Mouse (Mus musculus): Measurements from ENCODE around the gene Gm42906. TPM values are rescaled to one million over a fixed set of nuclear protein-coding genes. Genes with fewer than 3 reads are reported as not detected.
A peak's percentile ranks its signal among the peaks of the same experiment; 100 is the strongest.

Gm42906 gene
- polyA plus RNA-seq, 1 experiment, result not detected

GRCm38 (mm10) chr5:151251656-151252055, 176.3 kb downstream of the Gm42906 start:
- 89% methylated on average over 8 of the region's 8 CpGs for WGBS
- H3K36me3 ChIP-seq (ENCODE audit: control insufficient read depth, insufficient read depth, low read length), result no peaks in the 10 kb centered on the region
- H3K27me3 ChIP-seq (replicated peaks; ENCODE audit: control insufficient read depth, insufficient read depth, low read length), result no peaks in the 10 kb centered on the region
- DNase-seq, result no peak
- no peaks in the 10 kb centered on the region for H3K4me1 ChIP-seq (ENCODE audit: control insufficient read depth, insufficient read depth, low read length)
- H3K27ac ChIP-seq (ENCODE audit: insufficient read depth, low read depth, low read length), result no peak overlapping the region
- TF ChIP-seq CTCF (conservative IDR thresholded peaks at IDR 0.05; ENCODE audit: insufficient read depth, insufficient read length, low read depth, low read length) (no peak), POLR2A (IDR thresholded peaks at IDR 0.05; ENCODE audit: low read depth, low read length) (no peak)
- no peak overlapping the region for H3K4me3 ChIP-seq (ENCODE audit: insufficient read depth, low read depth, low read length)

- no peaks in the 10 kb centered on the region for H3K36me3 ChIP-seq (ENCODE audit: control insufficient read depth, insufficient read depth, low read length)
- no peaks in the 10 kb centered on the region for H3K27me3 ChIP-seq (replicated peaks; ENCODE audit: control insufficient read depth, insufficient read depth, low read length)
- DNase-seq, result no peak
- H3K27ac ChIP-seq (ENCODE audit: insufficient read depth, low read depth, low read length), result no peak overlapping the region
- WGBS, result 64% methylated on average over 10 of the region's 10 CpGs
- H3K4me1 ChIP-seq (ENCODE audit: control insufficient read depth, insufficient read depth, low read length), result no peaks in the 10 kb centered on the region
- H3K4me3 ChIP-seq (ENCODE audit: insufficient read depth, low read depth, low read length), result no peak overlapping the region
- TF ChIP-seq CTCF (conservative IDR thresholded peaks at IDR 0.05; ENCODE audit: insufficient read depth, insufficient read length, low read depth, low read length) (no peak), POLR2A (IDR thresholded peaks at IDR 0.05; ENCODE audit: low read depth, low read length) (no peak)
Observed at GRCm38 (mm10) chr5:151248671-151249620, 179.0 kb downstream of the Gm42906 start.

DNA sequence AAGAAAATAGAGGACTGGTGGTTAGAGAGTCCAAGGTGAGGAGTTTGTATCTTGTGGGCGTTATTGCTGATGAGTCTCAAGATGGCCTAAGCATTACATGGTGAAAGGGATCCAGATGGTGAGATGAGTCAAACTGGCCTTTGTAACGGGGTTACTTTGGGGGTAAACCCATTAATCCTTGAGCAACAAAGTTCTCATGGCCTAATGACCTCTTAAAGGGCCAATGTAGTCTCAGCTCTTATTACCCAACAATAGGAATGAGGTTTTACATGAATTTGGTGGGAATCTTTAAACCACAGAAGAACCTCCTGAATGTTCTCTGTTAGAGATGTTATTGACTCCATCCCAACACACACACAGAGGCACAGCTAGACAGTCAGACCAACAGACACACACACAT, 179.9 kb downstream of the Gm42906 start:
- Histone ChIP-seq H3K36me3 (ENCODE audit: control insufficient read depth, insufficient read depth, low read length) (no peaks in the 10 kb centered on the region), H3K27me3 (replicated peaks; ENCODE audit: control insufficient read depth, insufficient read depth, low read length) (no peaks in the 10 kb centered on the region), H3K27ac (ENCODE audit: insufficient read depth, low read depth, low read length) (no peak overlapping the region), H3K4me1 (ENCODE audit: control insufficient read depth, insufficient read depth, low read length) (no peaks in the 10 kb centered on the region), H3K4me3 (ENCODE audit: insufficient read depth, low read depth, low read length) (no peak overlapping the region)
- no peak for DNase-seq
- WGBS, result 84% methylated on average over 2 of the region's 2 CpGs
- no peak for TF ChIP-seq CTCF (conservative IDR thresholded peaks at IDR 0.05; ENCODE audit: insufficient read depth, insufficient read length, low read depth, low read length)
- no peak for TF ChIP-seq POLR2A (IDR thresholded peaks at IDR 0.05; ENCODE audit: low read depth, low read length)

- WGBS, result 35% methylated on average over 11 of the region's 11 CpGs
- H3K4me1 ChIP-seq (ENCODE audit: control insufficient read depth, insufficient read depth, low read length), result no peaks in the 10 kb centered on the region
- H3K27ac ChIP-seq (ENCODE audit: insufficient read depth, low read depth, low read length), result no peak overlapping the region
- DNase-seq, result peak; percentile 35
- H3K4me3 ChIP-seq (ENCODE audit: insufficient read depth, low read depth, low read length), result no peak overlapping the region
- H3K27me3 ChIP-seq (replicated peaks; ENCODE audit: control insufficient read depth, insufficient read depth, low read length), result no peaks in the 10 kb centered on the region
- H3K36me3 ChIP-seq (ENCODE audit: control insufficient read depth, insufficient read depth, low read length), result no peaks in the 10 kb centered on the region
- no peak for TF ChIP-seq POLR2A (IDR thresholded peaks at IDR 0.05; ENCODE audit: low read depth, low read length)
- TF ChIP-seq CTCF (conservative IDR thresholded peaks at IDR 0.05; ENCODE audit: insufficient read depth, insufficient read length, low read depth, low read length), result no peak
Observed at GRCm38 (mm10) chr5:151247115-151247875, 180.7 kb downstream of the Gm42906 start.

DNA sequence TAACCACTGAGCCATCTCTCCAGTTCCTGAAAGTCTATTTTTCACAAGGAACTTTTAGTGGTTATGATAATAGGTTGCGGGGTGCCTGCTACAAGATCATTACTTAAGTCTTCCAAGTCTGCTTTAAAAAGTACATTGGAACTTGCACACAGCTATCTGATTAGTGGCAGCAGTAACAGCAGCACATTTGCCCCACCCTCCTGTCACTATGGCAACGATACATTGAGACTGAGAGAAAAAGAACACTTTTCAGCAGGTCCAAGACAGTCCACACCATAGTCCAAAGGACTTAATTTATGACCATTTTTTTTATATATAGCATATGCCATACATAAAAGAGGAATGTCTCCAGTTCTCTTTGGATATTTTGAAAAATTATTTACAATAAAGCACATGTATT, 181.7 kb downstream of the Gm42906 start:
- H3K27ac ChIP-seq (ENCODE audit: insufficient read depth, low read depth, low read length), result no peak overlapping the region
- no peak for DNase-seq

GRCm38 (mm10) chr5:151245571-151245970, 182.4 kb downstream of the Gm42906 start:
- no peak overlapping the region for H3K4me3 ChIP-seq (ENCODE audit: insufficient read depth, low read depth, low read length)
- 88% methylated on average over 5 of the region's 5 CpGs for WGBS
- TF ChIP-seq POLR2A (IDR thresholded peaks at IDR 0.05; ENCODE audit: low read depth, low read length) (no peak), CTCF (conservative IDR thresholded peaks at IDR 0.05; ENCODE audit: insufficient read depth, insufficient read length, low read depth, low read length) (no peak)

More for the DNA sequence above, 181.7 kb downstream of the Gm42906 start:
- no peak overlapping the region for H3K4me3 ChIP-seq (ENCODE audit: insufficient read depth, low read depth, low read length)
- WGBS, result 82% methylated on average over 2 of the region's 2 CpGs
- no peaks in the 10 kb centered on the region for H3K27me3 ChIP-seq (replicated peaks; ENCODE audit: control insufficient read depth, insufficient read depth, low read length)
- no peaks in the 10 kb centered on the region for H3K4me1 ChIP-seq (ENCODE audit: control insufficient read depth, insufficient read depth, low read length)
- no peaks in the 10 kb centered on the region for H3K36me3 ChIP-seq (ENCODE audit: control insufficient read depth, insufficient read depth, low read length)
- no peak for TF ChIP-seq CTCF (conservative IDR thresholded peaks at IDR 0.05; ENCODE audit: insufficient read depth, insufficient read length, low read depth, low read length)
- TF ChIP-seq POLR2A (IDR thresholded peaks at IDR 0.05; ENCODE audit: low read depth, low read length), result no peak

DNA sequence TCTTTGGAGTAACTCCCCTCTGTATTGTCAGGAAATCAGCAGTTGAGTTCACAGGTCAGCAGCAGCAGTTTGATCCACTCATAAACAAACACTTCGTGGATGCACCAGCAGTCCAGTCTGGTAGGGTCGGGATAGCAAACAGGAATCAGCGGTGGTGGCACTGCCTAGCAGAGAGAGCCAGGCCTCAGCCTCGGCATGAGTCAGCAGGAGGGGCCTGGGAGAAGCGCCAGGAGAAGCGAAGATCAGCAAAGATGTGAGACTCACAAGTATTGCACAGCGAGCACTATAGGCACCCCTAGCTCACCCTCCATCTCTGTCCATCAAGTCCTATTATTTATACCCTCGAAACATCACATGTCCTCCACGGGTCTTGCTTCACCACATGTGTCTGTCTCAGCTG, 189.2 kb downstream of the Gm42906 start:
- Histone ChIP-seq H3K27me3 (replicated peaks; ENCODE audit: control insufficient read depth, insufficient read depth, low read length) (no peaks in the 10 kb centered on the region), H3K36me3 (ENCODE audit: control insufficient read depth, insufficient read depth, low read length) (no peaks in the 10 kb centered on the region), H3K4me1 (ENCODE audit: control insufficient read depth, insufficient read depth, low read length) (no peaks in the 10 kb centered on the region), H3K4me3 (ENCODE audit: insufficient read depth, low read depth, low read length) (no peak overlapping the region), H3K27ac (ENCODE audit: insufficient read depth, low read depth, low read length) (no peak overlapping the region)
- WGBS, result 78% methylated on average over 9 of the region's 9 CpGs
- DNase-seq, result no peak
- no peak for TF ChIP-seq CTCF (conservative IDR thresholded peaks at IDR 0.05; ENCODE audit: insufficient read depth, insufficient read length, low read depth, low read length)
- TF ChIP-seq POLR2A (IDR thresholded peaks at IDR 0.05; ENCODE audit: low read depth, low read length), result no peak

More at GRCm38 (mm10) chr5:151245571-151245970, 182.4 kb downstream of the Gm42906 start:
- H3K4me1 ChIP-seq (ENCODE audit: control insufficient read depth, insufficient read depth, low read length), result no peaks in the 10 kb centered on the region
- H3K27me3 ChIP-seq (replicated peaks; ENCODE audit: control insufficient read depth, insufficient read depth, low read length), result no peaks in the 10 kb centered on the region
- H3K36me3 ChIP-seq (ENCODE audit: control insufficient read depth, insufficient read depth, low read length), result no peaks in the 10 kb centered on the region
- H3K27ac ChIP-seq (ENCODE audit: insufficient read depth, low read depth, low read length), result no peak overlapping the region
- DNase-seq, result no peak
